Comparison of ENCODE assay signal across 8 mouse cellular contexts in genomic region chr11:74770595-74771207, GRCm38 (mm10). TPM values are rescaled to one million over a fixed set of nuclear protein-coding genes. Genes with fewer than 3 reads are reported as not detected.
DNase-seq lines count a peak whose midpoint lies in the region; ATAC-seq lines count a peak whose summit lies in the region.

Gene Mettl16 (plus strand): TSS chr11:74770830.

- WGBS in hindbrain, embryonic 16.5 days, result under 1% methylated on average over 43 of the region's 43 CpGs
- under 1% methylated on average over 41 of the region's 43 CpGs for WGBS in macrophage (ENCODE audit: missing documents)

- H3K36me3 ChIP-seq in hindbrain, embryonic 16.5 days (ENCODE audit: control insufficient read depth, insufficient read depth, low read length), result peaks cover 13% of the 10 kb centered on the region
- peaks cover 8% of the 10 kb centered on the region; the same call in 1 of the 2 replicates for H3K36me3 ChIP-seq in macrophage (ENCODE audit: inconsistent target)

- H3K27ac ChIP-seq in hindbrain, embryonic 16.5 days (ENCODE audit: low read depth, low read length), result peak within 1 kb of the TSS; percentile 90
- H3K27ac ChIP-seq in macrophage, result peak within 1 kb of the TSS; percentile 61

- H3K79me2 ChIP-seq in macrophage (ENCODE audit: inconsistent target), result peaks cover 47% of the 10 kb centered on the region

- peak within 1 kb of the TSS; percentile 53 for H3K4me3 ChIP-seq in hindbrain, embryonic 16.5 days (ENCODE audit: low read length)
- H3K4me3 ChIP-seq in macrophage (ENCODE audit: inconsistent target), result peak within 1 kb of the TSS; percentile 78

- H3K4me1 ChIP-seq in hindbrain, embryonic 16.5 days (ENCODE audit: control insufficient read depth, insufficient read depth, low read depth, low read length), result peaks cover 14% of the 10 kb centered on the region

- peak; percentile 98 for ATAC-seq in hindbrain, embryonic 16.5 days

- no peaks in the 10 kb centered on the region for H3K27me3 ChIP-seq in hindbrain, embryonic 16.5 days (replicated peaks; ENCODE audit: control insufficient read depth, insufficient read depth, low read length)

- peak; percentile 97 for DNase-seq in WW6 (ENCODE audit: low read depth, low spot score)
- DNase-seq in cerebellum, postnatal 4 days (ENCODE audit: low spot score in 2 of 2), result peak; percentile 85 to 93
- peak; percentile 96 for DNase-seq in gastrocnemius, adult 18-20 months (ENCODE audit: low spot score)
- DNase-seq in left cerebral cortex, adult 18-20 months (ENCODE audit: low spot score in 2 of 2), result peak; percentile 92 to 93
- peak; percentile 96 for DNase-seq in right cerebral cortex, adult 18-20 months
- DNase-seq in urinary bladder, postnatal 10 days (ENCODE audit: low spot score), result peak; percentile 77

- no peaks in the 10 kb centered on the region for H3K9me3 ChIP-seq in hindbrain, embryonic 16.5 days (ENCODE audit: control insufficient read depth, low read length)

- peak within 1 kb of the TSS; percentile 86 for H3K9ac ChIP-seq in hindbrain, embryonic 16.5 days (ENCODE audit: low read depth, low read length)

- H3K4me2 ChIP-seq in hindbrain, embryonic 16.5 days (ENCODE audit: low read length), result peak within 1 kb of the TSS; percentile 61

RNA-seq across cellular contexts. Expression of gene Mettl16, which starts in this region (rescaled TPM):
- total RNA-seq in gastrocnemius, adult 18-20 months (2021), result 10 to 100 TPM; 11.1 to 14.2 TPM
- 52.2 and 55.3 TPM in 2 replicates for polyA plus RNA-seq in hindbrain, embryonic 16.5 days (2015; fragmentation: Nextera tagmentation; extraction: Ambion mirVana)
- 10 to 100 TPM; 30.4 to 33.5 TPM for total RNA-seq in left cerebral cortex, adult 18-20 months (2021)
- total RNA-seq in macrophage (2018; cell fraction: chromatin; rRNA removed), result 10 to 100 TPM in 24 of 26 experiments, 1 to 10 TPM in 2; 8.4 to 43.9 (median 25.7) TPM
- total RNA-seq in macrophage (2018; cell fraction: cytosol; rRNA removed), result 10 to 100 TPM in 20 of 26 experiments, 1 to 10 TPM in 6; 7.0 to 17.0 (median 12.0) TPM
- 10 to 100 TPM in 17 of 26 experiments, 1 to 10 TPM in 9; 6.0 to 32.1 (median 13.7) TPM for total RNA-seq in macrophage (2018; cell fraction: nucleus; rRNA removed)
- polyA plus RNA-seq in macrophage (2018), result 8.7 to 21.0 TPM (median 15.0 TPM) in 3 replicates

Comparison
In these comparisons a context has a peak if more than half of its experiments do, and no peak if none do; other contexts are left out.
1. Peak in every context shown above with its lines: DNase-seq, ATAC-seq, H3K4me3 ChIP-seq and H3K27ac ChIP-seq.